ENCODE assay signal across 22 mouse cellular contexts in genomic region chr8:113878411-113879006, GRCm38 (mm10). TPM values are rescaled to one million over a fixed set of nuclear protein-coding genes. Genes with fewer than 3 reads are reported as not detected.
"Had no signal": no experiment of that assay in that cellular context is flagged by ENCODE, and none has a peak within 500 bp of the region (broad histone marks: within the 10 kb centered on the region; RNA-seq: fewer than 3 reads in every experiment).

No protein-coding gene starts in this region.

- H3K36me3 ChIP-seq: limb, embryonic 10.5 days; limb, embryonic 13.5 days; liver, embryonic 12.5 days; liver, embryonic 15.5 days; midbrain, embryonic 10.5 days; midbrain, embryonic 13.5 days; neural tube, embryonic 12.5 days; neural tube, embryonic 15.5 days had no signal

- H3K27me3 ChIP-seq: liver, embryonic 12.5 days; liver, embryonic 15.5 days; midbrain, embryonic 13.5 days; neural tube, embryonic 12.5 days; neural tube, embryonic 15.5 days had no signal

- H3K27ac ChIP-seq: layer of hippocampus, adult 2 months; limb, embryonic 10.5 days; limb, embryonic 13.5 days; liver, embryonic 12.5 days; liver, embryonic 15.5 days; macrophage; midbrain, embryonic 10.5 days; midbrain, embryonic 13.5 days; neural tube, embryonic 12.5 days; neural tube, embryonic 15.5 days; stomach, postnatal 0 days had no signal

- H3K4me1 ChIP-seq: liver, embryonic 12.5 days; liver, embryonic 15.5 days; midbrain, embryonic 10.5 days; midbrain, embryonic 13.5 days; neural tube, embryonic 12.5 days; neural tube, embryonic 15.5 days had no signal

- H3K9me3 ChIP-seq: limb, embryonic 10.5 days; limb, embryonic 13.5 days; liver, embryonic 12.5 days; liver, embryonic 15.5 days; midbrain, embryonic 10.5 days; midbrain, embryonic 13.5 days; neural tube, embryonic 12.5 days; neural tube, embryonic 15.5 days had no signal

- ATAC-seq: liver, embryonic 12.5 days; midbrain, embryonic 13.5 days; midbrain, embryonic 16.5 days had no signal

- H3K4me2 ChIP-seq: limb, embryonic 13.5 days; liver, embryonic 12.5 days; liver, embryonic 15.5 days; midbrain, embryonic 13.5 days; neural tube, embryonic 12.5 days; neural tube, embryonic 15.5 days had no signal

- DNase-seq: kidney, adult 2 months; kidney, postnatal 14 days; kidney, postnatal 4 days; layer of hippocampus, adult 9-11 months; liver; lung, adult 2 months; right cerebral cortex, adult 18-20 months; right cerebral cortex, postnatal 14 days; right cerebral cortex, postnatal 4 days; thymus, postnatal 25 days had no signal

- H3K4me3 ChIP-seq: layer of hippocampus, adult 2 months; limb, embryonic 10.5 days; limb, embryonic 13.5 days; liver, embryonic 12.5 days; liver, embryonic 15.5 days; midbrain, embryonic 10.5 days; midbrain, embryonic 13.5 days; neural tube, embryonic 12.5 days; neural tube, embryonic 15.5 days had no signal

- H3K9ac ChIP-seq: limb, embryonic 13.5 days; liver, embryonic 12.5 days; liver, embryonic 15.5 days; midbrain, embryonic 13.5 days; neural tube, embryonic 12.5 days; neural tube, embryonic 15.5 days had no signal

RNA-seq across cellular contexts. Expression of gene Adamts18, which starts 30.0 kb away (rescaled TPM):
- polyA plus RNA-seq: kidney, adult 2 months; lung, adult 2 months; macrophage had no signal
